Mouse (Mus musculus) kidney, embryonic 14.5 days (tissue): ENCODE measurements at regions not wholly inside any gene's neighbourhood (a gene's known extent, or its start where the extent isn't known, plus 50 kb on each side); places are given as distances from the start of the nearest gene placed in this dataset.

Experiments used
- ATAC-seq: fragments of 200-750 bp; cut with Nextera tagmentation; 2 replicates; pipeline ENCODE4 v1.8.0; 2017; ENCODE audit warnings: moderate number of reproducible peaks, mild to moderate bottlenecking, moderate TSS enrichment, moderate library complexity; ENCODE audit not compliant: low FRiP score, low TSS enrichment
- H3K27ac ChIP-seq: fragments of 300-500 bp; sonication (generic); 2 replicates; pipeline ENCODE4 v1.5.1; 2014; ENCODE audit warnings: low read depth, mild to moderate bottlenecking, low read length, moderate library complexity, mixed read lengths
- H3K27me3 ChIP-seq: fragments of 300-500 bp; sonication (generic); 2 replicates; pipeline ENCODE4 v1.6.1; 2014; ENCODE audit warnings: mild to moderate bottlenecking, low read length; ENCODE audit not compliant: control insufficient read depth, insufficient read depth
- H3K36me3 ChIP-seq: fragments of 300-500 bp; sonication (generic); 2 replicates; pipeline ENCODE4 v1.6.1; 2014; ENCODE audit warnings: low read length, mixed read lengths; ENCODE audit not compliant: control insufficient read depth, insufficient read depth
- H3K4me1 ChIP-seq: fragments of 300-500 bp; sonication (generic); 2 replicates; pipeline ENCODE4 v1.6.1; 2014; ENCODE audit warnings: low read length, mixed read lengths; ENCODE audit not compliant: control insufficient read depth, insufficient read depth
- H3K4me2 ChIP-seq: fragments of 300-500 bp; sonication (generic); replicated peaks from 2 replicates; pipeline ENCODE4 v1.6.1; 2014; ENCODE audit warnings: low read depth, mild to moderate bottlenecking, low read length
- H3K4me3 ChIP-seq: fragments of 300-500 bp; sonication (generic); 2 replicates; pipeline ENCODE4 v1.5.1; 2014; ENCODE audit warnings: mild to moderate bottlenecking, low read length
- H3K9ac ChIP-seq: fragments of 300-500 bp; sonication (generic); 2 replicates; pipeline ENCODE4 v1.6.1; 2014; ENCODE audit warnings: low read depth, mild to moderate bottlenecking, low read length, moderate library complexity
- H3K9me3 ChIP-seq: fragments of 300-500 bp; sonication (generic); 2 replicates; pipeline ENCODE4 v1.6.1; 2016; ENCODE audit warnings: low read length; ENCODE audit not compliant: control insufficient read depth
- WGBS: fragments of 180-500 bp; shearing (Covaris S2); extraction: QIAGEN DNeasy Blood & Tissue Kit; methylation state at CpG from one replicate; pipeline ENCODE4 v1.1.7; 2014; 5-methylcytosine and 5-hydroxymethylcytosine counted together

DNA sequence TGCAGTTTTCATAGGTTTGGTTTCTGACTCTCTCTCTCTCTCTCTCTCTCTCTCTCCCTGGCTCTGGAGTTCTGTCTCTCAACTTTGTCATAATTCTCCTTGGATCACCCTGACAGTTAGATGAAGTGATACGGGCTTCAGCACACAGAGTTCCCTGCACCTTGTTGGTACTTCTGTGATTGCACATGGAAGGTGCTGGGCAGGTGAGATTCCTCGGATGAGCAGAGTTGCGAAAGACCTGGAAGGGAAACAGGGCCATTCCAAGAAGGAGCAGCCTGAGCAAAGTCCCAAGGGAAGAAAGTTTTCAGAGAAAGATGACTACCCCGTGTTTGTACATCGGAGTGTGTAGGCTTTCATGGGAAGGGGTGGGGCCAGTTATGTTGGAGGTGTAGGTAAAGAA is 91.8 kb upstream of the Bcl6 start:
- Histone ChIP-seq H3K4me3 (no peak overlapping the region), H3K9me3 (no peaks in the 10 kb centered on the region), H3K27ac (no peak overlapping the region), H3K4me2 (no peak overlapping the region), H3K4me1 (no peaks in the 10 kb centered on the region), H3K36me3 (no peaks in the 10 kb centered on the region), H3K27me3 (no peaks in the 10 kb centered on the region), H3K9ac (no peak overlapping the region)
- no peak for ATAC-seq
- WGBS: 86% methylated on average over 5 of the region's 5 CpGs

DNA sequence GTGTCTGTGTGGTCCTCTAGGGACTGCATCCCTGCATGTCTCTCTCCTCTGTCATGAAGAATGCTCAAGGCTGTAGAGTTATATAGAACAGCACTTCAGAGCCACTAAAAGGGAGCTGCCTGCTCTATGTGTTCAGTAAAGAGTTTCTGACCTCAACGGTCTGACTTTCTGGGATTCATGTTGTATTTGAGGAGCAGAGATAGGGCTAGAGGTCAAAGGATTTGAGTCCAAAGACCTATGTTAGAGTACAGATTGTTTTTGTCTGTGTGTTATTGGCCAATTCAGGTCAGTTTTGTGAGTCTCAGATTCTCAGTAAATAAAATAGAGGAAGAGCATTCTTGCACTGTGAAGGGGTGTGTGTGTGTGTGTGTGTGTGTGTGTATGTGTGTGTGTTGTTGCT is 90.0 kb upstream of the Bcl6 start:
- H3K36me3 ChIP-seq: no peaks in the 10 kb centered on the region
- H3K4me3 ChIP-seq: no peak overlapping the region
- no peak for ATAC-seq
- no peaks in the 10 kb centered on the region for H3K4me1 ChIP-seq
- H3K27me3 ChIP-seq: no peaks in the 10 kb centered on the region
- H3K27ac ChIP-seq: no peak overlapping the region
- H3K4me2 ChIP-seq: no peak overlapping the region
- H3K9ac ChIP-seq: no peak overlapping the region
- H3K9me3 ChIP-seq: no peaks in the 10 kb centered on the region
- 84% methylated on average over 1 of the region's 1 CpGs for WGBS

DNA sequence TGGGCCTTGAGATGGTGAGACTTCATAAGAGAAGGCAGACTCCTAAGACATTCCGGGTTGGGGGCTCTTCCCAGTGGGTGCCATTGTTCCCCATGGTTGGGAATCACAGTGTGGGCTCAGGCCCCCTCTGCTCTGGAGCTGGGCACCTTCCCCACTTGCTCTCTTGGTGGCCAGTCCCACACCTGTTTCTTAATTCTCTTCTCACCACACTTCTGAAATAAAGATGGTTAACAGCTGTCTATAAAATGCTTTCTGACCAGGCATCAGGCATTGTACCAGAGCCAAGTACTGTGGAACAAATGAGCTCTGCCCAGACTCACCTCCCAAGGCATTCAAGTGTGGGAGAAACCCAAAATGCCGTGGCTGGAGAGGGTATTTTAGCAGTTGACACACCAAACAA is 88.8 kb upstream of the Bcl6 start:
- no peak for ATAC-seq
- H3K9ac ChIP-seq: no peak overlapping the region
- 74% methylated on average over 2 of the region's 2 CpGs for WGBS
- no peak overlapping the region for H3K4me2 ChIP-seq
- no peak overlapping the region for H3K4me3 ChIP-seq
- no peaks in the 10 kb centered on the region for H3K27me3 ChIP-seq
- no peaks in the 10 kb centered on the region for H3K9me3 ChIP-seq
- H3K4me1 ChIP-seq: no peaks in the 10 kb centered on the region
- no peaks in the 10 kb centered on the region for H3K36me3 ChIP-seq
- no peak overlapping the region for H3K27ac ChIP-seq

- WGBS: 80% methylated on average over 4 of the region's 4 CpGs
- H3K36me3 ChIP-seq: no peaks in the 10 kb centered on the region
- H3K9me3 ChIP-seq: no peaks in the 10 kb centered on the region
- no peak overlapping the region for H3K4me2 ChIP-seq
- no peak for ATAC-seq
- no peaks in the 10 kb centered on the region for H3K4me1 ChIP-seq
- no peak overlapping the region for H3K4me3 ChIP-seq
- H3K27ac ChIP-seq: no peak overlapping the region
- no peaks in the 10 kb centered on the region for H3K27me3 ChIP-seq
- no peak overlapping the region for H3K9ac ChIP-seq
Observed at GRCm38 (mm10) chr16:24076799-24077136, 88.1 kb upstream of the Bcl6 start.

- WGBS: 89% methylated on average over 4 of the region's 4 CpGs
- no peak for ATAC-seq
- no peak overlapping the region for H3K9ac ChIP-seq
- no peak overlapping the region for H3K27ac ChIP-seq
- H3K27me3 ChIP-seq: no peaks in the 10 kb centered on the region
- no peaks in the 10 kb centered on the region for H3K36me3 ChIP-seq
- H3K4me2 ChIP-seq: no peak overlapping the region
- H3K9me3 ChIP-seq: no peaks in the 10 kb centered on the region
- no peaks in the 10 kb centered on the region for H3K4me1 ChIP-seq
- H3K4me3 ChIP-seq: no peak overlapping the region
Observed at GRCm38 (mm10) chr16:24076109-24076798, 87.6 kb upstream of the Bcl6 start.

DNA sequence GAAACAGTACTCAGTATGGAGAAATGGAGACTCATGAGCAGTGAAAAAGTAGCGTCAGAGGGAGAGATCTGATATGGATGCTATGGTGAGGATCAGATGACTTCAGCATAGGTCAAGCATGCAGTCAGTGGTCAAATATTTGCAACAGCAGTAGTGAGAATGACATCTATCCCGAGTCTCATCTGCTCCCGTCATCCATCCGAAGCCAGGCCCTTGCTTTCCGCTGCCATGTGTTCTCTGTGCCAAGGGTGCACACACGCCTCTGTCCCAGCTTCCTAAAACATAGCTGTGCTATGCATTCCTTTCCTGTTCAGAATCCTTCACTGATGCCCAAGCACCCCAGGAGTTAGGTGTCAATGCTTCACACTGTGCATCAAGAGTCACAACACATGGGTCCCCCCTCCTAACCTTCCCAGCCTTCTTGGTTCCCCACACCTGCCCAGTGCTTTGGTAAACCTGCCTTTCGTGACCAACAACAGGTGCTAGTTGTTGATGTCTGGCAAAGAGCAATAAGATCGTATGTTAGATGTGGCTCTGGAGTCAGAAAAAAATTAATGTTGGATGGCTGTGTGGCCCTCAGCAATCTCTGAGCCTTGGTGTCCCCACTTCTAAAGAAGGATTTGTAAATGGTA is 85.1 kb upstream of the Bcl6 start:
- Histone ChIP-seq H3K27me3 (no peaks in the 10 kb centered on the region), H3K4me3 (no peak overlapping the region), H3K9ac (no peak overlapping the region), H3K9me3 (no peaks in the 10 kb centered on the region), H3K4me1 (no peaks in the 10 kb centered on the region), H3K27ac (no peak overlapping the region), H3K4me2 (no peak overlapping the region), H3K36me3 (no peaks in the 10 kb centered on the region)
- WGBS: 81% methylated on average over 8 of the region's 8 CpGs
- no peak for ATAC-seq

- Histone ChIP-seq H3K4me3 (no peak overlapping the region), H3K4me2 (no peak overlapping the region), H3K27ac (no peak overlapping the region), H3K36me3 (no peaks in the 10 kb centered on the region), H3K9me3 (no peaks in the 10 kb centered on the region), H3K4me1 (no peaks in the 10 kb centered on the region), H3K9ac (no peak overlapping the region), H3K27me3 (no peaks in the 10 kb centered on the region)
- no peak for ATAC-seq
- WGBS: 63% methylated on average over 6 of the region's 6 CpGs
Observed at GRCm38 (mm10) chr16:24073065-24073464, 84.4 kb upstream of the Bcl6 start.

DNA sequence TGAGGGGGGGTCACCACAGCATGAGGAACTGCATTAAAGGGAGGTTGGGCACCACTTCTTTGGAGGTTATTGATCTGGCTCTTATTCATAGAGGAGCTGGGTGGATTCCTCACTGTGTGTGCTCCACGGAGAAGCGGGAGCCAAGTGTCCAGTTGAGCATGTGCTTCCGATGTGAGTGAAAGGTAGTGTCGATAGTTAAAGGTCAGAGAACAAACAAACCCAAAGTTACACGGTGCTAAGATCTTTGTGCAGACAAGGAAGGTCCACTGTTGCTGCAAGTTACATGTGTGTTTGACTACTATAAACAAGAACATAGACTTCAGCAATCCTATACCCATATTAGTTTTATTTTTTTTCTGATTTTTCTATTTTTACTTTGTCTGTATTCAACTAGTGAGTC is 80.8 kb upstream of the Bcl6 start:
- no peak overlapping the region for H3K9ac ChIP-seq
- H3K27ac ChIP-seq: no peak overlapping the region
- no peak overlapping the region for H3K4me3 ChIP-seq
- no peaks in the 10 kb centered on the region for H3K4me1 ChIP-seq
- WGBS: 91% methylated on average over 5 of the region's 5 CpGs
- no peak overlapping the region for H3K4me2 ChIP-seq
- no peaks in the 10 kb centered on the region for H3K27me3 ChIP-seq
- H3K36me3 ChIP-seq: no peaks in the 10 kb centered on the region
- H3K9me3 ChIP-seq: no peaks in the 10 kb centered on the region
- ATAC-seq: no peak

GRCm38 (mm10) chr16:24068250-24068813 is 79.7 kb upstream of the Bcl6 start:
- no peak for ATAC-seq

More at GRCm38 (mm10) chr16:24068250-24068813, 79.7 kb upstream of the Bcl6 start:
- Histone ChIP-seq H3K4me1 (no peaks in the 10 kb centered on the region), H3K4me2 (no peak overlapping the region), H3K9ac (no peak overlapping the region), H3K36me3 (no peaks in the 10 kb centered on the region), H3K9me3 (no peaks in the 10 kb centered on the region), H3K27ac (no peak overlapping the region), H3K27me3 (no peaks in the 10 kb centered on the region), H3K4me3 (no peak overlapping the region)
- 74% methylated on average over 4 of the region's 4 CpGs for WGBS
